Mouse (Mus musculus): ENCODE results near the gene Mknk2. TPM values are rescaled to one million over a fixed set of nuclear protein-coding genes. Genes with fewer than 3 reads are reported as not detected.
"Not testable (repeated sequence)": the region's sequence is repeated elsewhere in the genome, so short reads cannot be mapped to it uniquely, and the experiment has no call there.

The Mknk2 gene
- polyA plus RNA-seq, 1 experiment: 59.3 TPM

GRCm38 (mm10) chr10:80650392-80650791 lies 27.5 kb downstream of the Mknk2 start:
- no peaks in the 10 kb centered on the region for H3K27me3 ChIP-seq (ENCODE audit: control insufficient read depth, insufficient read depth, low read length)
- H3K4me1 ChIP-seq (ENCODE audit: control insufficient read depth, insufficient read depth, low read length): peaks cover 43% of the 10 kb centered on the region
- H3K27ac ChIP-seq (ENCODE audit: insufficient read depth, low read length): peak overlapping the region; percentile 8
- DNase-seq: no peak
- no peak overlapping the region for H3K4me3 ChIP-seq (replicated peaks; ENCODE audit: insufficient read depth, low read depth, low read length)
- no peak for TF ChIP-seq POLR2A (IDR thresholded peaks at IDR 0.05; ENCODE audit: borderline replicate concordance, insufficient read depth, low read length)
- TF ChIP-seq CTCF (IDR thresholded peaks at IDR 0.05; ENCODE audit: borderline replicate concordance, insufficient read depth, low read depth, low read length): no peak
- WGBS: 27% methylated on average over 10 of the region's 10 CpGs

GRCm38 (mm10) chr10:80649910-80650309 lies 28.0 kb downstream of the Mknk2 start:
- 80% methylated on average over 6 of the region's 6 CpGs for WGBS

GRCm38 (mm10) chr10:80646936-80647335 lies 31.0 kb downstream of the Mknk2 start:
- 77% methylated on average over 10 of the region's 10 CpGs for WGBS
- H3K27ac ChIP-seq (ENCODE audit: insufficient read depth, low read length): no peak overlapping the region
- H3K4me3 ChIP-seq (replicated peaks; ENCODE audit: insufficient read depth, low read depth, low read length): no peak overlapping the region
- no peak for TF ChIP-seq POLR2A (IDR thresholded peaks at IDR 0.05; ENCODE audit: borderline replicate concordance, insufficient read depth, low read length)
- TF ChIP-seq CTCF (IDR thresholded peaks at IDR 0.05; ENCODE audit: borderline replicate concordance, insufficient read depth, low read depth, low read length): no peak
- no peaks in the 10 kb centered on the region for H3K27me3 ChIP-seq (ENCODE audit: control insufficient read depth, insufficient read depth, low read length)
- no peak for DNase-seq
- peaks cover 31% of the 10 kb centered on the region for H3K4me1 ChIP-seq (ENCODE audit: control insufficient read depth, insufficient read depth, low read length)

More at GRCm38 (mm10) chr10:80649910-80650309, 28.0 kb downstream of the Mknk2 start:
- not testable (repeated sequence) for DNase-seq; H3K27me3 ChIP-seq (ENCODE audit: control insufficient read depth, insufficient read depth, low read length); H3K4me3 ChIP-seq (replicated peaks; ENCODE audit: insufficient read depth, low read depth, low read length)
- Histone ChIP-seq H3K4me1 (ENCODE audit: control insufficient read depth, insufficient read depth, low read length) (peaks cover 38% of the 10 kb centered on the region), H3K27ac (ENCODE audit: insufficient read depth, low read length) (peak overlapping the region; percentile 8)

- WGBS: 86% methylated on average over 6 of the region's 6 CpGs
- Histone ChIP-seq H3K27ac (ENCODE audit: insufficient read depth, low read length) (no peak overlapping the region), H3K27me3 (ENCODE audit: control insufficient read depth, insufficient read depth, low read length) (no peaks in the 10 kb centered on the region), H3K4me1 (ENCODE audit: control insufficient read depth, insufficient read depth, low read length) (peaks cover 13% of the 10 kb centered on the region), H3K4me3 (replicated peaks; ENCODE audit: insufficient read depth, low read depth, low read length) (no peak overlapping the region)
- TF ChIP-seq POLR2A (IDR thresholded peaks at IDR 0.05; ENCODE audit: borderline replicate concordance, insufficient read depth, low read length) (no peak), CTCF (IDR thresholded peaks at IDR 0.05; ENCODE audit: borderline replicate concordance, insufficient read depth, low read depth, low read length) (no peak)
- DNase-seq: no peak
Observed at GRCm38 (mm10) chr10:80635345-80635744, 42.6 kb downstream of the Mknk2 start.

- Histone ChIP-seq H3K27ac (ENCODE audit: insufficient read depth, low read length) (peak overlapping the region; percentile 13), H3K4me1 (ENCODE audit: control insufficient read depth, insufficient read depth, low read length) (peaks cover 57% of the 10 kb centered on the region), H3K27me3 (ENCODE audit: control insufficient read depth, insufficient read depth, low read length) (no peaks in the 10 kb centered on the region), H3K4me3 (replicated peaks; ENCODE audit: insufficient read depth, low read depth, low read length) (no peak overlapping the region)
- no peak for DNase-seq
- TF ChIP-seq CTCF (IDR thresholded peaks at IDR 0.05; ENCODE audit: borderline replicate concordance, insufficient read depth, low read depth, low read length) (no peak), POLR2A (IDR thresholded peaks at IDR 0.05; ENCODE audit: borderline replicate concordance, insufficient read depth, low read length) (no peak)
- 14% methylated on average over 9 of the region's 9 CpGs for WGBS
Observed at GRCm38 (mm10) chr10:80628925-80629324, 49.0 kb downstream of the Mknk2 start.

GRCm38 (mm10) chr10:80627685-80628084 lies 50.2 kb downstream of the Mknk2 start:
- H3K27ac ChIP-seq (ENCODE audit: insufficient read depth, low read length): no peak overlapping the region; the same call in 1 of the 2 replicates
- peaks cover 57% of the 10 kb centered on the region for H3K4me1 ChIP-seq (ENCODE audit: control insufficient read depth, insufficient read depth, low read length)
- TF ChIP-seq POLR2A (IDR thresholded peaks at IDR 0.05; ENCODE audit: borderline replicate concordance, insufficient read depth, low read length) (no peak), CTCF (IDR thresholded peaks at IDR 0.05; ENCODE audit: borderline replicate concordance, insufficient read depth, low read depth, low read length) (no peak)
- H3K27me3 ChIP-seq (ENCODE audit: control insufficient read depth, insufficient read depth, low read length): no peaks in the 10 kb centered on the region
- no peak overlapping the region for H3K4me3 ChIP-seq (replicated peaks; ENCODE audit: insufficient read depth, low read depth, low read length)
- no peak for DNase-seq
- 33% methylated on average over 2 of the region's 2 CpGs for WGBS

GRCm38 (mm10) chr10:80625764-80626163 lies 52.1 kb downstream of the Mknk2 start:
- DNase-seq: no peak
- Histone ChIP-seq H3K4me1 (ENCODE audit: control insufficient read depth, insufficient read depth, low read length) (peaks cover 49% of the 10 kb centered on the region), H3K27me3 (ENCODE audit: control insufficient read depth, insufficient read depth, low read length) (no peaks in the 10 kb centered on the region), H3K4me3 (replicated peaks; ENCODE audit: insufficient read depth, low read depth, low read length) (no peak overlapping the region), H3K27ac (ENCODE audit: insufficient read depth, low read length) (no peak overlapping the region)
- WGBS: 64% methylated on average over 4 of the region's 4 CpGs
- no peak for TF ChIP-seq POLR2A (IDR thresholded peaks at IDR 0.05; ENCODE audit: borderline replicate concordance, insufficient read depth, low read length)
- no peak for TF ChIP-seq CTCF (IDR thresholded peaks at IDR 0.05; ENCODE audit: borderline replicate concordance, insufficient read depth, low read depth, low read length)

- peak overlapping the region; percentile 86 for H3K4me3 ChIP-seq (replicated peaks; ENCODE audit: insufficient read depth, low read depth, low read length)
- WGBS: 11% methylated on average over 15 of the region's 15 CpGs
- peak; percentile 69 for DNase-seq
- peak overlapping the region; percentile 57 for H3K27ac ChIP-seq (ENCODE audit: insufficient read depth, low read length)
- H3K27me3 ChIP-seq (ENCODE audit: control insufficient read depth, insufficient read depth, low read length): no peaks in the 10 kb centered on the region
- peaks cover 27% of the 10 kb centered on the region for H3K4me1 ChIP-seq (ENCODE audit: control insufficient read depth, insufficient read depth, low read length)
- TF ChIP-seq POLR2A (IDR thresholded peaks at IDR 0.05; ENCODE audit: borderline replicate concordance, insufficient read depth, low read length) (no peak), CTCF (IDR thresholded peaks at IDR 0.05; ENCODE audit: borderline replicate concordance, insufficient read depth, low read depth, low read length) (no peak)
Observed at GRCm38 (mm10) chr10:80623457-80624191, 54.3 kb downstream of the Mknk2 start.

All from cerebellum, adult 2 months (tissue).